Mouse (Mus musculus) hematopoietic multipotent progenitor cell, adult 10-12 weeks (in vitro differentiated cells): ENCODE data around the gene Gm5538. TPM values are rescaled to one million over a fixed set of nuclear protein-coding genes. Genes with fewer than 3 reads are reported as not detected.

Experiments used
- polyA plus RNA-seq: library from polyadenylated mRNA; stranded (reverse); fragments of >175 nt; gene quantifications from 2 replicates; pipeline ENCODE4 v1.2.3, GENCODE M21; 2012; ENCODE audit warnings: low replicate concordance

Gm5538 gene
- not detected in 2 replicates for polyA plus RNA-seq

DNA sequence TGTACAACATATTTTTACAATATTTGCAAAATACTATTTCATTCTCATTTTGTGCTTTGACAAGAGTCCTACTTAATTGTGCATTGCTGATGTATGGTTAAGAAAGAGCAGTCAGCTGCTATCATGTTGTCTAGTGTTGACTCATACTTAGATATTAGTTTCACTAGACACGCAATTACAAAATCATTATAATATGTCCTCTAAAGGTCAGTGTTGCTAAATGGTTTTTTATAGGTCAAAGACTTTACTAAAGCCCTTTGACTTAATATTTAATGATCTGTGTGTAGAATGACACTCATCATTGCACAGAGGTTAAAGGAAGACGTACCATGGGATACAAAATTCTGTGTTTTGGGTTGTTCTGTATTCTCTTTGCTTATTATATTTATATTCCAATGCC is at the start of gene Gm5538:
Gene Gm5538, plus strand, starts transcription at position 301 of the 400 bp plus-strand sequence.

Other genes with a start within 250 kb of the Gm5538 start
- gene Gm8298, start 131.3 kb downstream of the Gm5538 start, polyA plus RNA-seq = not detected in 2 replicates
- gene C130079G13Rik, start 195.4 kb downstream of the Gm5538 start, polyA plus RNA-seq = not detected in 2 replicates